Mouse (Mus musculus) c-Kit-positive CD71-negative TER-119-negative erythroid progenitor cells, embryonic 14.5 days (primary cell): ENCODE measurements around the gene Mef2c.

ENCODE experiments used
- DNase-seq: peaks from one replicate; pipeline ENCODE4 v3.0.0-alpha.2; 2013; ENCODE audit warnings: low read depth

Mef2c gene

GRCm38 (mm10) chr13:83503919-83504318, at the start of gene Mef2c:
TSS of gene Mef2c (plus strand) at chr13:83504034.
- DNase-seq = no peak

- DNase-seq = no peak
These were observed 45.1 kb upstream of the Mef2c start for GRCm38 (mm10) chr13:83458729-83459128.

GRCm38 (mm10) chr13:83459600-83459999, 44.2 kb upstream of the Mef2c start:
- DNase-seq = no peak

GRCm38 (mm10) chr13:83460620-83461019, 43.2 kb upstream of the Mef2c start:
- no peak for DNase-seq

GRCm38 (mm10) chr13:83461556-83461955, 42.3 kb upstream of the Mef2c start:
- DNase-seq = no peak

GRCm38 (mm10) chr13:83466756-83467155, 37.1 kb upstream of the Mef2c start:
- no peak for DNase-seq

GRCm38 (mm10) chr13:83468794-83469193, 35.0 kb upstream of the Mef2c start:
- DNase-seq = no peak

GRCm38 (mm10) chr13:83473755-83474154, 30.1 kb upstream of the Mef2c start:
- no peak for DNase-seq

- DNase-seq = no peak
These were observed 23.4 kb upstream of the Mef2c start for GRCm38 (mm10) chr13:83480388-83480787.

- DNase-seq = no peak
These were observed 22.5 kb upstream of the Mef2c start for GRCm38 (mm10) chr13:83481310-83481709.

GRCm38 (mm10) chr13:83482087-83482486, 21.7 kb upstream of the Mef2c start:
- no peak for DNase-seq

- no peak for DNase-seq
These were observed 19.6 kb upstream of the Mef2c start for GRCm38 (mm10) chr13:83484215-83484614.

GRCm38 (mm10) chr13:83484721-83485369, 19.0 kb upstream of the Mef2c start:
- DNase-seq = no peak

- DNase-seq = no peak
These were observed 11.8 kb upstream of the Mef2c start for GRCm38 (mm10) chr13:83492051-83492450.

- DNase-seq = no peak
These were observed 6.1 kb upstream of the Mef2c start for GRCm38 (mm10) chr13:83497708-83498107.

GRCm38 (mm10) chr13:83499526-83499925, 4.3 kb upstream of the Mef2c start:
- no peak for DNase-seq

GRCm38 (mm10) chr13:83507687-83508086, 3.9 kb downstream of the Mef2c start:
- DNase-seq = no peak

- DNase-seq = no peak
These were observed 11.2 kb downstream of the Mef2c start for GRCm38 (mm10) chr13:83515013-83515547.

- DNase-seq = peak; percentile 54
These were observed 14.1 kb downstream of the Mef2c start for GRCm38 (mm10) chr13:83517660-83518609.

GRCm38 (mm10) chr13:83520807-83521206, 17.0 kb downstream of the Mef2c start:
- no peak for DNase-seq

- DNase-seq = peak; percentile 37
These were observed 19.6 kb downstream of the Mef2c start for GRCm38 (mm10) chr13:83523232-83523969.
